Mouse (Mus musculus) ES-CJ7 (cell line): ENCODE data around the gene Cpne2.

ENCODE experiments used
- DNase-seq: peaks from one replicate; pipeline ENCODE4 v3.0.0; 2011; ENCODE audit warnings: low read depth, low spot score

Gene Cpne2

DNA sequence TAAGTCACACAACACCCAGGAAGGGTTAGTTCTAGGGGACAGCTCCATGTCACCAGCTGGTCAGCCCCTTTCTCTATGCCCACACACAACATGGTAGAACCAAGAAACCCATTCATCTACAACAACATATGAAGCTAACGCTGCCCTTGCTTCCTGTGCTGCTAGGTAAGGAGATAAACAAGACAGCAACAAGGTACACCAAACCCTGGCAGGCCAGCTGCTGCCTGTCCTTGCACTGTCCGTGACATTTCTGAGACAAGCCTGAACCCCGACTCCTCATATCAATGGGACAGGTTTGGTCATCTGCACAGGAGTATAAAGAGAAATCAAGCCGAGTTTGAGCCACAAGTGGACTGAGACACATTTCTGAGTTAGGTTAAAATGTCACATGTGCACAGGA is 42.4 kb downstream of the Cpne2 start:
- no peak for DNase-seq

DNA sequence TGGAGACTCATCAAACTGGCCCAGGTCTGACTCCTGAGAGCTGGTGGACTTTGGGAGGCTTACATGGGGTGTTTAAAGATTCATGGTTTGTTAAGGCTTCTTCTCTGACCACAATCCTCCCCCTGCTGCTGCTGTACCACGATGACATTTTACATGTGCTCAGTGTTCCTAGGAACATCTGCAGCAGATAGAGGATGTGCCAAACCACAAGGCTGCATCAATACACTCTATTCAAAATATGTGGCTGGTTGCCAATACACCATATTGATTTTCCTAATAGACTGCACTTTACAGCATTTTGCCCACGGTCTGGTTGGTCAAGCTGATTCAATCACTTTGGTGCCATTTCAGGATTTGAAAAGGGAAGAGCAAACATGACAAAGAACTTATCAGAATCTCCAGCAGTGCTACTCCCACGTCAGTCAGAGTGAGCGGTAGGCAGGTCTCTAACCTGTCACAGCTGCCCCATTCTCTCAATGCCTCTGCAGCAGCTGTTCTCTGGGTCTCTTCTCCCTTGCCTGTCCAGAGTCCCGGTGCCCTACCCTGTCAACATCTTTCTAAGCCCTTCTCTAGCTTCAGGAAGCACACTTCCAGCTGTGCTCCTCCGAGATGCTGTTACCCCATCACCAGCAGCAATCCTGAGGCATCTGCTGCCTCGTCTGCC is 49.2 kb downstream of the Cpne2 start:
- no peak for DNase-seq

DNA sequence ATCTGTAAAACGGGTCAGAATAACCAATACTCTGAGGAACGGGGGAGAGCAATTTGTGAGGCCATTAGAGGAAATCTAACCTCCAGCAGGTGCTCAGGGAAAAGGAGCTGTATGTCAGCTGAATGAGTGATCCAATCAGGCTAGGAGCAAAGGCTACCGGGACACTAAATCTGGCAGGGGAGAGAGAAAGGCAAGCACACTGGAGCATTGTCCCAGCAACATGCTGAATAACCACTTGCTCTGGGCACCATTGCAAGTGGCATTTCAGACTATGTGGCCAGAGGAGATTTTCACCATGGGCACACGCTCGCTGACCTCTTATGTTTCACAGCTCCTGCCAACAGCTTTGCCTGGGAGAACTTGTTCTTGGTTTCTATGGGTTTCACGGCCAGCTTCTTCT is 49.8 kb downstream of the Cpne2 start:
- no peak for DNase-seq

DNA sequence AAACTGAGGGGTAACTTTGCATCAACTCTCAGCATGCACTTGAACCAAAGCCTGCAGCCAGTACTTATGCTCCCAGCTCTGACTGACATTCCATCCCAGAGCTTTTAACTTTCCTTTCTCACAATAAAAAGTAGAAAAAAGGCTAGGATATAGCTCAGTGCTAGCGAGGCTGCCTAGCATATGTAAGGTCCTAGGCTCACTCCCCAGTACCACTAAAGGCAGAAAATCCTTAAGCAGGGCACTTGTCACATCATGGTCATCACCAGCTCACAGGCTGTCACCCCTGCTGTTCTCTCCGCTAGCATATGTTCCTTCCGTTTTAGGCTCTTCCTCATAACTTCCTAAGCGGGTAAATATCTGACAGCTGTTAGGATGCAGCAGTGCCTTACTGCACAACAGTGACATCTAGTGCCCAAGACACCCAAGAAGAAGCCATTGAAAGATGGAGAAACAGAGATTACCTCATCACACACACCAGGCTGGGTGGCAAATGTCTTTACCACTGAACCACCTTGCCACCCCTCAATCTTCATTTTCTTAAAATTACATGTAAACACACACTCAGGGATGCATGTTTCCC is 51.5 kb downstream of the Cpne2 start:
- DNase-seq = peak; percentile 42

DNA sequence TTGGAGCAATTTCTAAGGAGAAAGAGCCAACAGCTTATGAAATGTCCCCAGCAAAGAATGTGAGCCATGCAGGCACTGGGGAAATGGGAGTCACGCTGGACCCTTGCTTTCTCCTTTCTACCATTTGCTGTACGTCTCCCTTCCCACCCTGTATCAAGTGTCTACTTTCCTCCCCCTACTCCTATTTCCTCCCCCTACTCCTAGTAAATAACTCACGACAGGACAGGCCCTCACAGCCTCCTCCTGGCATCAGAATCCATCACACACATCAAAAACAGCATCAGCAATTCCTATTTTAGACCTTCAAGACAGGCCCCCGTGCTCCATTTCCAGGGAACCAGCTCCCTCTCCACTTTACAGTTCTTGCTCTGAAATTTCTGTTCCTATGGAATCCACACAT is 58.9 kb downstream of the Cpne2 start:
- DNase-seq = no peak

DNA sequence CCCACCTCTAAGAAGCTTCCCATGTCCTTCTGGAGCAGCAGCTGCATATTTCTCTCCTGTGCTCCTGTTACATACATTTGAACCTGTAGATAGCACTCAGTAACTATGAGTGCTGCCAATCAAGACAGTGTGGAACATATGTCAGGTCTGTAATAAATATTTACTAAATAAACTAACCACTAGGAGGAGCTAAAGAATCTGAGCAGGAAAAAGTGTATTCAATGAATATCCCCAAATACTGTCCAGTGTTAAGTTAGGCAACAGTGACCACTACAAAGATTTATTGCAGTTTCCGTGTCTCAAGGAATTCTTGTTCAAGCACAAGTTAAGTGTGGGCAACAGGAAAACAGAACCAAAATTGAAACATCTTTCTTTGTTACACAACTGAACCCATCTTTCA is 61.4 kb downstream of the Cpne2 start:
- DNase-seq = no peak

DNA sequence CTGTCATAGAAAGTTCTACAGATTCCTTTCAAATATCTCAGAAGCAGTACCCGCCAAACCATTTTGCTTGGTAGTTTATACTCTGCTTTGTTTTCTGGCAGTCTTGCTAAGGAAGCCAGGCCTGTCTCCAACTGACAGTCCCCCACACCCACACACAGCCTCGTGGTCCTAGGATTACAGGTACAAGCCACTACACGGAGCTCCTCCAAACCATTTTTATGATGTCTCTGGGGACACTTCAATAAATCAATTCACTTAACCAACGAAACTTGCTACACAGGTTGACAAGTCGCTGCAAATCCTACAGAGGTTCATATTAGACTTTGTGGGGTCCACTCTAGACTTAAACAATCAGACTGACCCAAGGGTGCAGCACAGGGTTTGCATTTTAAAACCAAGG is 67.7 kb downstream of the Cpne2 start:
- no peak for DNase-seq

DNA sequence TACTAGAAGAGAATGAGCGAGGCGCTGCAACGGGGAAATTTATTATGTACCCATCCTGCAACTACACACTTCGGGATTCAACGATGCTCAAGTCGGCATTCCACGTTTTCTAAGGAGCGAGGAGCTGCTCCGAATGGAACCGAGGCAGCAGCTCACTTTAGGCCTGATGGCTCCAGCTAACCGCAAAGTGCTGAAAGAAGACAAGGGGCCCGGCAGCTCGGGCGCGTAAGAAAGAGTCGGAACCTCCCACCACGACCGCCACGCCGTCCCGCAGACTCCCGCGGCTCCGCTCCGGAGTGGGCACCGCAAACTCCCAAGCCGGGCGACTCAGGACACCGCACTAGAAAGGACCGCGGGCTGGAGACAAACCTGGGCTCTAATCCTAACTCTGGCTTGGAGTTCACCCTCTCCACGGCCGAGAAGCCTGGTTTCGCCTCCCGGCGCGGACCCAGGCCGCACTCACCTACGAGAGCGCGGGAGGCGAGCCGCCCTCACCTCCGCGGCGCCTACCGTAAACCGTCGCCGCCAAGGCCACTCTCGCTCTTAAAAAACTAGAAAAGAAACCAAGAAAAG is 68.3 kb downstream of the Cpne2 start:
- DNase-seq = peak; percentile 33

DNA sequence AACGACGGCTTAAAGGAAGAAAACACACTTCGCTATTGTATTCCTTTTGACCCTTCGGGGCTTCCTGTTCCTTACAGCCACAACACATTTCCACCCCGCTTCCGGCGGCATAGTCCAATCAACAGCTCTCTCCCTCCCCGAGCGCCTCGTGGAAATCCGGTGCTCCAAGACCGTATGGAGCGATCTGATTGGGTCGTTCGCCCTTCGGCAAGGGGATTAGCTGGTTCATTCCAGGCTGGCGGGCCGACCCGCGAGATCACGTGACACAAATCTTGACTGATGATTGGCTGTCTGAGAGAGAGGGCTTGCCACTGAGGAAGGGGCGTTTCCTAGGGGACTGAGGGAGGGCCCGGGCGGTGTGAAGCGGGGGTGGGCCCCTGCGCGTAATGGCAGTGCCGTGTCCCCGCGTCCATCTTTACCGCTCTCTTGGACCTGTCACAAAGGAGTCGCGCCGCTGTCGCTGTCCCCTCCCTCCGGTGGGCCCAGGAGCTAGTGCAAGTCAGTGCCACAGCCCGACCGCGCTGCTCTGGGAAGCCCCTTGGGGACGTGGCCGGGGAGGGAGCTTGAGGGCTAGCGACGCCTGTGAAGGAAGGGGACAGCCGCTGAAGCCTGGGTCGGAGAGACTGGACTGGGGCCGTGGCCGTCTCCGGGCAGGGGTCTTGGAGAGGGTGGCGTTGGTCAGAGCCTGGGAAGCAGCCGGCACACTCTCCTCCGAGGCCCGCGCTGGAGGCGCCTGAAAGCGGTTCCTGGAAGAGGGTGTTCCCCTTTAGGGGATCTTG is 69.0 kb downstream of the Cpne2 start, which contains the start of the genes Rspry1 and Fam192a:
Gene Rspry1, plus strand, starts transcription at position 331 of the 779 bp plus-strand sequence.
Gene Fam192a, minus strand, starts transcription at position 391 of the 779 bp plus-strand sequence.
- DNase-seq = peak; percentile 100

DNA sequence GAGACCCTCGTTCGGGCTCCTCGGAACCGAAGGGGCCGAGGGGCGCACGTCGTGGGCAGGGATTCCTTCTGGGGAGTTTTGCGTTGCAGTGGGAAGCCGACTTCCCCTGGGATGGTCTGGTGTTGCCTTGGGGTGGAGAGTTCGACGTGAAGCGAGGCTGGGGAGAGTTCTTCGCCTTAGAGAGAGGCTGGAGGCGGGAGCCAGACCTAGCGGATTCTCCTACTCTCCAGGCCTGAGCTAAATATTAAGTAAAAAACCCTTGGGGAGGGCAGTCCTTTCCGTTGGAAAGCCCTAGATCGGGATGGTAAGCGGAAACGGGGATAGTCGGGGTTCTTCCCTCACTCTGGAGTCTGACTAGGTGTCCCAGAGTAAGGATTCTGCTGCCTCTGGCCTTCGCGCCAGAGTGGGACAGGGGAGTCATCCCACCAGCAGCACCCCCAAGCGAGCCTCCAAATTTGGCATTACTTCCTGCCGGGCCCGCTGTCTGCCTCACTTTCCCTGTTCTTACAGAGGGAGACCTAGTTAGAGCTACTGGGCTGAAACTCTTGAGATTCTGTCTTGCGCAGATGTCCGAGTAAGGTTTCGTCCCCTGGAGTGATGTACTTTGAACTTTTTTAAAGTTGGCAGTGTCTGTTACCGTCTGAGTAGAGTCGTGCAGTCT is 69.8 kb downstream of the Cpne2 start:
- DNase-seq = peak; percentile 38

DNA sequence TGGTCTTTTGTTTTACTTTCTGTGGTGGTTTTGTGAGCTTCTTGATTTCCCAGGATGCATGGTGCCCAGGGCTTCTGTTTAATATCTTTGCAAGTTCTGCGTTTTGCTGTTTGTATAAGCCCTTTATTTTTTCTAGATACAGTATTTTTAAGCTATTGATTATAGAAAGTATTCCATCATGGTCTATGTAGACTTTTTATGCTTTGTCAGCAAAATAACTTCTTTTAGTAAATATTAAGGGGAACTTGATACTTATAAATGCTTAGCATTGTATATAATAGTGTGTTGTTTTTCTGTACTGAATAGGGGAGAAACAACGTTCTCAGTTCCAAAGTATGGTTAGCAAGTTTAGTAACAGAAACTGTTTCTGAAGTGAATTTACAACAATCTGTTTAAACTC is 71.2 kb downstream of the Cpne2 start:
- DNase-seq = no peak

DNA sequence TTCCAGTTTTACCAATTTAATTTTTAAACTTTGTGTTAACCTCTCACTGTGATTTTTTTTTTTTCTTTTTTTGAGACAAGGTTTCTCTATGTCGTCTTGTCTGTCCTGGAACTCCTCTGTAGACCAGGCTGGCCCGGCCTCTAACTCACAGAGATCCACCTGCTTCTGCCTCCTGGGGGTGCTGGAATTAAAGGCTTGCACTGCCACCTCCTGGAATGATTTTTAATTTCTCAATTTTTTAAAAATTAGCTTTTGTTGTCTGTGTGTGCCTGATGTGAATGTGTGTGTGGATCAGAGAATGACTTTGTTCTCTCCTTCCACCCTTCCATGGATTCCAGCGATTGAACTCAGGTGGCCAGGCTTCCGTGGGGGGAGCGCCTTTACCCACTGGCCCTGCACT is 74.3 kb downstream of the Cpne2 start:
- DNase-seq = no peak
